Mouse (Mus musculus): Measurements from ENCODE around the gene Ubl4b.

GRCm38 (mm10) chr3:107520931-107521330 lies 33.9 kb downstream of the Ubl4b start:
- no peak for TF ChIP-seq MYOG (IDR thresholded peaks at IDR 0.05; ENCODE audit: control insufficient read depth, extremely low read depth, insufficient read length)
- no peak for TF ChIP-seq CTCF (IDR thresholded peaks at IDR 0.05; ENCODE audit: control insufficient read depth, insufficient read depth, insufficient read length)
- no peak for TF ChIP-seq USF1 (IDR thresholded peaks at IDR 0.05; ENCODE audit: low read depth)
- no peak for TF ChIP-seq CEBPB (IDR thresholded peaks at IDR 0.05; ENCODE audit: low read depth)
- TF ChIP-seq MAX (IDR thresholded peaks at IDR 0.05): no peak
- TF ChIP-seq MYOD1 (IDR thresholded peaks at IDR 0.05; ENCODE audit: control insufficient read depth, insufficient read length, low read depth): no peak
